Mouse (Mus musculus): ENCODE measurements around the gene Cela3a. TPM values are rescaled to one million over a fixed set of nuclear protein-coding genes. Genes with fewer than 3 reads are reported as not detected.

Gene Cela3a
- polyA plus RNA-seq (2015; fragmentation: Illumina TruSeq; extraction: RNeasy Lipid Tissue Mini Kit (QIAGEN cat#74804); ENCODE audit: insufficient read depth, low read depth, low replicate concordance) = 22.1 TPM

GRCm38 (mm10) chr4:137409691-137410090, at the start of gene Cela3a:
Gene Cela3a, minus strand, starts transcription at chr4:137409791.

GRCm38 (mm10) chr4:137453234-137453767, 43.7 kb upstream of the Cela3a start, which contains the start of gene 1700013G24Rik:
Gene 1700013G24Rik, plus strand, starts transcription at chr4:137453284.

GRCm38 (mm10) chr4:137430502-137430901, 20.9 kb upstream of the Cela3a start, which contains the start of gene Cela3b:
Gene Cela3b, minus strand, starts transcription at chr4:137430540.

GRCm38 (mm10) chr4:137357517-137358254, 51.9 kb downstream of the Cela3a start, which contains the start of gene Cdc42:
Gene Cdc42, minus strand, starts transcription at chr4:137357720.

Other genes with a start within 250 kb of the Cela3a start
- 6.8 TPM for gene Wnt4, start 132.3 kb downstream of the Cela3a start, polyA plus RNA-seq (2015; fragmentation: Illumina TruSeq; extraction: RNeasy Lipid Tissue Mini Kit (QIAGEN cat#74804); ENCODE audit: insufficient read depth, low read depth, low replicate concordance)
- 58.1 TPM for gene Cdc42, start 52.1 kb downstream of the Cela3a start, polyA plus RNA-seq (2015; fragmentation: Illumina TruSeq; extraction: RNeasy Lipid Tissue Mini Kit (QIAGEN cat#74804); ENCODE audit: insufficient read depth, low read depth, low replicate concordance)
- gene Cela3b, start 20.7 kb upstream of the Cela3a start, polyA plus RNA-seq (2015; fragmentation: Illumina TruSeq; extraction: RNeasy Lipid Tissue Mini Kit (QIAGEN cat#74804); ENCODE audit: insufficient read depth, low read depth, low replicate concordance) = 23,927 TPM
- not detected for gene 1700013G24Rik, start 43.5 kb upstream of the Cela3a start, polyA plus RNA-seq (2015; fragmentation: Illumina TruSeq; extraction: RNeasy Lipid Tissue Mini Kit (QIAGEN cat#74804); ENCODE audit: insufficient read depth, low read depth, low replicate concordance)
- gene Hspg2, start 59.0 kb upstream of the Cela3a start, polyA plus RNA-seq (2015; fragmentation: Illumina TruSeq; extraction: RNeasy Lipid Tissue Mini Kit (QIAGEN cat#74804); ENCODE audit: insufficient read depth, low read depth, low replicate concordance) = 60.2 TPM
- not detected for gene Ldlrad2, start 164.8 kb upstream of the Cela3a start, polyA plus RNA-seq (2015; fragmentation: Illumina TruSeq; extraction: RNeasy Lipid Tissue Mini Kit (QIAGEN cat#74804); ENCODE audit: insufficient read depth, low read depth, low replicate concordance)
- gene Usp48, start 184.0 kb upstream of the Cela3a start, polyA plus RNA-seq (2015; fragmentation: Illumina TruSeq; extraction: RNeasy Lipid Tissue Mini Kit (QIAGEN cat#74804); ENCODE audit: insufficient read depth, low read depth, low replicate concordance) = 52.4 TPM